Mouse (Mus musculus): Measurements from ENCODE around the gene Iqch.

The Iqch gene

DNA sequence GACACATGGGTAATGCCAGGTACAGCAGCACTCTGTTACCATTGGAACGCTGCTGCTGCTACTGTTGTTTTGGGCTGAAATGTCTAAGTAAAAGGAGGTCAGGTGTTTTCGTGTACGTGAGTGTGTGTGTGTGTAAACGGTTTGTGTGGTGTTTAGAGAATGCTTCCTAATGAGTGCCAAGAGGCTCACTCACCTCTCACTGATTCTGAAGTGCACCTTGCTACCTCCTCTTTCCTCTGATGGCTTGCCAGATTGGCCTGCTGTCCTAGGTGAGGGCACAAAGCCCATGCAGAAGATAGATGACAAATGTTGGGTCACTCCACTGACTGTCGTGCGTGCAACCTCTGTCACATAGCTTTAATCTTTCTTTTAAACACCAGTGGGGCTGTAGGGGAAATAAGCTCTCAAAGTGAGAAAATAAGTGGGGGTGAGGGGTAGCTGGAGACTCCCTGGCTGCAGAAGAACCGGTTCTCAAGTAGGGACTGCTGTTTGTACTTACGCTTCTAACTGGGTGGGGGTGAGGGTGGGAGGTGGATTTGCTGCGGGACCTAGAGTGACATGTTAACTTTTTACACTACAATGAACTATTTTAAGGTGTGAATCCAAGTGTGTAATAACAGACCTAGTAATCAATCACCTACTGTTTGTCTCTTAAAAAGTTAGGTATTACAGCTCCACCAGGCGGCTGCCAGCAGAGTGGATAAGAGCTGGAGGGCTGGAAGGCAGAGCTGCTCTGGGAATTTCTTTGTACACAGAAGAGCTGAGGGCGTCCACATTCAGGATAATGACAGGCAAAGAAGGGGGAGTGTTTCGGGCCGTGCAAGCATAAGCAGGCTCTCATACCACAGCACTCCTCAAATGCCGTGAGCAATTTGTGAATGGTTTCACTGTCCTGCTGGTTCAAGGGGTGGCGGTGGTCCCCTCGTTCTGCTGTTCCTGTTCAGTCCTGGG lies 10.5 kb upstream of the Iqch start:
- DNase-seq (ENCODE audit: low read depth in 1 of 2, low spot score in 2 of 2) = no peak

DNA sequence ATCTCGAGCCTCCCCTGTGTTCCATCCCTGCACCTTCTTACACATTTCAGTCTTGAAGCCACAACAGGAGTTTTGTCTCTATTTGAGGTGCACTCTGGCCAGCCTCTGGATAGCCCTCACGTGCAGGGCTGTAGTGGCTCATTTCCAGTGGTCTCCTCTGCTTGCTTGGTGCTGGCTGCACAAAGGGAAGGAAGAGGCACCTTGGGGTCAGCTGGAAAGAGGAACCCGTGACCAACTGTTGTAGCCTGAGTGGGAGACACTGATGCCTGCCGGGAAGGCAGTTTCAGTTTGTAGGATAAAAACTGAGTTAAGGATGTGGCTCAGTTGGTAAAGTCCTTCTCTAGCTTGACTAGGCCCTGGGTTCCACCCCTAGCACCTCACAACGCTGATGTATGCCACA lies 9.7 kb upstream of the Iqch start:
- DNase-seq (ENCODE audit: low read depth in 1 of 2, low spot score in 2 of 2) = no peak

DNA sequence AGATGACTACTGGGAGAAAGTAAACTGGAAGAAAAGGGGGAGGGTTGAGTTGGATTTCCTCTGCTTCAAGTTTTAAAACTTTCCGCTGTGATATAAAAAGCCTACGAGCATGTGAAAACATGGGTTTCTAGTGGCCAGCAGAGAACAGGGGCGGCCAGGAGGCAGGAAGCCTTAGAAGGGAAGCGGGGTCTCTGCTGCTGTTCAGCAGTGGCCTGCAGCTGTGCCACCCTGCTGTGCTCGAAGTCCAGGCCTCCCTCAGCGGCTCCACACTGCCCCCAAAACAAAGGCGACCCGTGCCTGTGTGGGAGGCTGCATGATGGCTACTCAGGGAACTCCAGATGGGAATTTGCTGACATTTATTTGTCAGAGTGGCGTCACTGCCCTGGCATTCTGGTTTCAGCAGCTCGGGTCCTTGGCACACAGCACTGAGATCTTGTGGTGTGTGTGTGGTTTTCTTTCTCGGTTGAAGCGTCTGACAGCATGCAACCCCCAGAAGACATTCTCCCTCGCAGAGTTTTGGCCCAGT lies 8.6 kb upstream of the Iqch start:
- DNase-seq (ENCODE audit: low read depth in 1 of 2, low spot score in 2 of 2) = no peak

DNA sequence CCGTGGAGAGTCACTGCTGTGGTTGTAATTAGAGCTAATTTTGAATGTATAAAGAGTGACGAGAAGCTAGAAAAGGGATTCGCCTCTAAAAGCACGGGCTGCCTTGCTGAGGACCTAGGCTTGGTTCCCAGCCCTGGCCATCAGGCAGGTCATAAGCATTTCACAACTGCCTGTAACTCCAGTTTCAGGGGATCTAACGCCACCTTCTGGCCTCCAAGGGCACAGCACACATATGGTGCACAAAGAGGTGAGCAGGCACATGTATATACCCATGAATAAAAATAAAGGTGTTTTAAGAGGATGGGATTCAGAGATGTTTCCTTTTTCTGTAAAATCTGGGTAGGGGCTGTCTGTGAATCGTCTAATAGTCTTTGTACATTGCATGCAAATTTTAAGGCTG lies 7.9 kb upstream of the Iqch start:
- DNase-seq (ENCODE audit: low read depth in 1 of 2, low spot score in 2 of 2) = no peak

DNA sequence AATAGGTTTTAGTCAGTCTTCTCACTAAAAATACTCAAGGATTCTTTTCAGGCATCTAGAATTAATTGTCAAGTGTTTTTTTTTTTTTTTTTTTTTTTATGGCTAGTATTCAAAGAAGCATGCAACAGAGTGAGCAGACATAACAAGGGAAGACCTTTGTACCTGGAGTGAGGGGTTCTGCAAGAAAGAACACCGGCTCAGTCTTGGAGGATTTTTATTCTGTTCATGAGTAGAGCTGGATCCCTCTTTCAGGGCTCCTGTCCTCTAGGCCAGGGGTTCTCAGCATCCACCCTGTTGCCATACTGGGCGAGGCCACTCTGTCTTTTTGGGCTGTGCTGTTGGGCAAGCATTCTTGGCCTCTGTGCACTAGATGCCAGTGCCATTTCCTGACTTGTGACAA lies 7.5 kb upstream of the Iqch start:
- DNase-seq (ENCODE audit: low read depth in 1 of 2, low spot score in 2 of 2) = no peak

DNA sequence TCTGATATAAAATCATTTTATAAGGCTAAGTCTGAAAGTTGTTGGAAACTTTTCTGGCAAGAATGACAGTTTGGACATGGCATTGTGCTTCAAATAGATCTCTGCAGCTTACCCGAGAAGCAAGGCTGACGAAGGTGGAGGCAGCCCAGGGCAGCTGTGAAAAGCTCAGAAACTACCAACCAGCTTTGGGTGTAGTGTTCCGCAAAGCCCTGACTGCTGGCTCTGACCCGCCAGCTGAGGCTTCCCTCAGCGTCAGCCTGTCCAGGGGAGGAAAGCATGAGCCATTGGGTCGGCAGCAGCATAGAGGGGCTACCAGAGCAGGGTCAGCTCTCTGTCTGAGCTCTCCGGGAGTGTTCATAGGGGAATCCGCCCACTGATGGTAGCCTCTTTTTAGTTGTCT lies 7.0 kb upstream of the Iqch start:
- DNase-seq (ENCODE audit: low read depth in 1 of 2, low spot score in 2 of 2) = no peak

DNA sequence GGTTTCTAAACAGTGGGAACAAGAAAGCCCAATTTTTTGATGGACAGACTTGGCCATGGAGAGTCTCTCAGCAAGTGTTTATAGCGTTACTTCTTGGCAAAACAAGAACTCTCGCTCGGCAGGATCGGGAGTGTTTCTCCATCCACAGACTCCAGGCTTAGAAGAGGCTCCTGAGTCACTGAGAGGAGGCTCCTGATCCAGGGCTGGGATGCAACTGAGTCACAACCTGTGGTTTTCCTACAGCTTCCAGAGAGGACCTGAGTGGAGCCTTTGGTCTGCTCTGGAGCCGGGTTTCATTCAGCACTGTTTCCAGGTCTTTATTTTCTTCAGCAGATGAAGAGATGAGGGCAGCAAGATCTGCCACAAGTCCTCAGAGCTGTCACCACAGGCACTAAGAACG lies 5.7 kb upstream of the Iqch start:
- no peak for DNase-seq (ENCODE audit: low read depth in 1 of 2, low spot score in 2 of 2)

DNA sequence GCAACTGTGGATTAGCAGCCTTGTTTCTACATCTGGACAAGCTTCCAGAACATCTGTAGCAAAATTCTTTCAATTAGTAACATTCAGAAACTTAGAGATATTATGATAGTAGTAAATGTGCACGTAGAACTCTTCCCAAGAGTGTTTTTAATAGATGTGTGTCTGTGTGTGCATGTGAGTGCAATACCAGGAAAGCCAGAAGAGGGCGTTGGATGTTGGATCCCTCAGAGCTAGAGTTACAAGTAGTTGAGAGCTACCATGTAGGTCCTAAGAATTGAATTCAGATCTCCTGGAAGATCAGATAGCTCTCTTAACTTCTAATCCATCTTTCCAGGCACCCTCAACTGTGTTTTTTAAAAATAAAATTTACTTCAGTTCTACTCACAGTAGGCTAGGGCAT lies 4.3 kb upstream of the Iqch start:
- no peak for DNase-seq (ENCODE audit: low read depth in 1 of 2, low spot score in 2 of 2)

DNA sequence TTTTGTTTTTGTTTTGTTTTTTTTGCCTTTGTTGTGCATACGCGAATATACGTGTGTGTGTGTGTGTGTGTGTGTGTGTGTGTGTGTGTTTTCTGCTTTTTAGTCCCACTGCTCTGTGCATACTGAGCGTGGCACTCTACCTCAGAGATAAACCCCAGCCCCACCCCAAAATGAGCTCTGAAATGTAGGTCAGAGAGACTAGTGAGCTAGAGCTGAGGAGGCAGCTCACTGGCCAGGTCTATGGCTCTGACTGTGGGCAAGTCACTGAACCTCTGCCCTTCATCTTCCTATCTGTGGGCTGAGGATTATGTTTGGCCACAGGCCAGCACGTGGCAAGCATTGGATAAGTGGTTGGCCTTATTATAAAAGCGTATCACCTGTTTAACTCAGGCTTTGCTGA lies 1.6 kb upstream of the Iqch start:
- no peak for DNase-seq (ENCODE audit: low read depth in 1 of 2, low spot score in 2 of 2)

DNA sequence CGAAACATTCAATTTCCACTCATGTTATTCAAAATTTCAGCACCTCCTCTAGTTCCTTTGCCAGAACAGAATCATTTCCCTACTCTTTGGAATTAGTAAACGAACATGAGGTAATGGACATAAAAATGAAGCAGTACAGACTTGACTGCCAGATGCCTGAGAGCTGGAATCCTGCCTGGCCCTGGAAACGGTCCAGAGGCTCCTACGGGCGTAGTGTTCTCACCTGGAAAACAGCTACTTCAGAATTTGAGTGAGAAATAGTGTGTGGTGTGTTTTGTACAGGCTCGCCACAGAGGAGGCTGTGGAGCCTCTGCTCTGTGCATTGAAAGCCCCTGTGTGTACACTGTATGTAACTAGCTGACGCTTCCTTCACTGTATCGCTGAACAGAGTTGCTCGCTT lies 5.6 kb downstream of the Iqch start:
- DNase-seq (ENCODE audit: low read depth in 1 of 2, low spot score in 2 of 2) = no peak

DNA sequence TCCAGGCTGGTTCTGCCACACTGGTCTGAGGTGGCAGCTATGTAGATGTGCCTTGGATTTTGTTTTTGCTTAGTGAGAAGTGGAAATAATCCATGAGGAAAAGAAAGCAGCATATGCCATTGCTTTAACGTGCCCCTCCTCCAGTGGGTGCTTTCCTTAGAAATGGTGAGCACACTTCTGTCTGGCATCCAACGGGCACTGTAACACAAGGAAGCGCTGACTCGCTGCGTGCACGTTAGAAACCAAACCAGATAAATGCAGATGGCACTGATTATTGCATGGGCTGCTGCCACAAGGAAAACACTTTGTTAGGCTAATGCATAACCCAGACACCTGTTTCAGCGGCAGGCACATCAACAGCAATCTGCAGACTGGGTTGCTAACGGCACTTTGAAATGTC lies 6.6 kb downstream of the Iqch start:
- DNase-seq (ENCODE audit: low read depth in 1 of 2, low spot score in 2 of 2) = no peak

DNA sequence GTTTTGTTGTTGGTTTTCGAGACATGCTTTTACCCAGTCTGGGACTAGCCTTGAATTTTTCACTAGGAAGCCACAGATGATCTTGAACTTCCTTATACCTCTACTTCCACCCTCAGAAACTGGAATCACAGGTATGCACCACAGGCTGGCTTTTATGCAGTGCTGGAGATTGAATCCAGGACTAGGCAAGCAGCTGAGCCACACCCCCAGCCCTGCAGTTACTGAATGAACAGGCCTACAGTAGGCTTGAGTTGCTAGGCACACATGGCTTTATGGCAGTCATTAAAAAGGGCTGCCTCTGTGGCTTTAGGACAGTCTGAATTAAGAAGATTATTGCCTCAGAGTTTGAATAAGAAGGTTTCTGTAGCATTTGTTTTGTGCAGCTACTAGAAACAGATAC lies 7.3 kb downstream of the Iqch start:
- DNase-seq (ENCODE audit: low read depth in 1 of 2, low spot score in 2 of 2) = no peak

DNA sequence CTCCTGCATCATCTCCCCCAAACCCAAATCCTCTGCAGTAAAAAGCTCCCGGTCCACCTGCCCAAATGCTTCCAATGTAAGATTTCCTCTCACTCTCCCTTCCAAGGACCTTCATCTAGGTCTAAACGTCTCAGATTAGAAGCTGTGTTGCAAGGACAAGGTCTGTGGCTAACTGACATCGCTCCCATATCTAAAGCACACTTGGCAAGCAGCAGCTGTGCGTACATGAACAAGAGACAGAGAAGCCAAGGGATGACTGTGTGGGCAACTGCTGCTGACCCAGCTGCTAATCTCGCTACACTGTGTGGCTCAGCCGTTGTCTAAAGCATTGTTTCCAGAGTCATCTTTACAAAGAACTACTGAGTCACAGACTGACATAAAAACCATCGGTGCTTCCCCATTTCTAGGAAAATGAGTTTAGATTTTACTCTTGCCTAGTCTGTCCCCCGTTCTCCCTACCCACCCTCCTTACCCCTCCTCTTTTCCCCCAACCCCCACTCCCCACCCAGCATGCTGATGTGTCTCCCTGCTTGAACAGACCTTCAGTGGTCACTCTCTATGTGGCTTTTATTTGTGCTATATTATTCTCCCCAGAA lies 10.5 kb downstream of the Iqch start:
- no peak for DNase-seq (ENCODE audit: low read depth in 1 of 2, low spot score in 2 of 2)

DNA sequence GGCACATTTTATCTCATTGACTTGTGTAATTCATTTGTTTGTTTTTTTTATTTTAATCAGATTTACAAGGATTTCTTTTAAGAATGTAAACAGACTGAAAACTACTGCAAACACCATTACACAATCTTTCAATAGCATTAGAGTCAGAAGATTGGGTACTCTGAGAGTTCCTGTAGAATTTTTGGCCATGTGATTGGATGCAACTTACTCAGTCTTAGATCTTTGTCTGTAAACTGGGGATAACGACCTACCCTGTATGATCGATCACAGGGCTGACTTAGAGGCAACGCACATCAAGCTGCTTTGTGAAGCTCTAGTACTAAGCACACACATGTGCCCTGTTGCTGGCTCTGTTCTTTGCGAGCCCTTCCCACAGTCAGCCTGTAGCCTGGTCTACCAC lies 11.7 kb downstream of the Iqch start:
- DNase-seq (ENCODE audit: low read depth in 1 of 2, low spot score in 2 of 2) = no peak

DNA sequence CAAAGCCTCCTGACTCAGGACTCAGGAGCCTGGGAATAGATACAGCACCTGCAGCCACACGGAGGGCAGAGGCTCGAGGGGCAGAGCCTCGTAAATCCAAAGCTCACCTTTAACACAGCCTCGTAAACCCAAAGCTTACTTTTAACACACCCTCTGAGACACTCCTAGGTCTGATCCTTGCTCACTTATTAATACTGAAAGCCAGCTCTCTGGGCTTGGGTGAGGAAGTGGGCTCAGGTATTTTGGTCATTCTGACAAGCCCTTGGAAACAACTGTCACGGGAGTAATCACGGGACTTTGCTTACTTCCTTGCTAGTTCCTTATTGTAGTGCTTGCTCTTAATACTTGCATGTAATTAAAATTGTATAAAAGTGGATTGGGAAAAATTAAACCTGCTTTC lies 13.1 kb downstream of the Iqch start:
- DNase-seq (ENCODE audit: low read depth in 1 of 2, low spot score in 2 of 2) = no peak

DNA sequence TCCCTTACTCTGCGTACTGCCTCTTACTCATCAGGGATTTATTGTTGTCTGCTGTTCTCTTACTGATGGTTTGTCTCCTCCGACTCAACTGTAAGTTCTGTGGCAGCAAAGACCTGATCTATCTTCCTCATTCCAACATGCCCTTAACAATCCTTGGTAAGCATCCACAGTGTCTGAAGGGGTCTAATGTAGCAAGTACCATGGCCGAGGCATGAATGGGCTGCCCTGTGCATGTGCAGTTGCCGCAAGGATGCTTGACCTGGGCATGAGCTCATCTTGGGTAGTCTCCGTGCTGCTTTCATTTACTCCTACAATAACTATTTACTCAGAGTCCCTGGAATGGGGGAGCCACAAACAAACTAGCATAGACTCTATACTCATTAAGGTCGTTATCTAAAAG lies 17.0 kb downstream of the Iqch start:
- no peak for DNase-seq (ENCODE audit: low read depth in 1 of 2, low spot score in 2 of 2)

DNA sequence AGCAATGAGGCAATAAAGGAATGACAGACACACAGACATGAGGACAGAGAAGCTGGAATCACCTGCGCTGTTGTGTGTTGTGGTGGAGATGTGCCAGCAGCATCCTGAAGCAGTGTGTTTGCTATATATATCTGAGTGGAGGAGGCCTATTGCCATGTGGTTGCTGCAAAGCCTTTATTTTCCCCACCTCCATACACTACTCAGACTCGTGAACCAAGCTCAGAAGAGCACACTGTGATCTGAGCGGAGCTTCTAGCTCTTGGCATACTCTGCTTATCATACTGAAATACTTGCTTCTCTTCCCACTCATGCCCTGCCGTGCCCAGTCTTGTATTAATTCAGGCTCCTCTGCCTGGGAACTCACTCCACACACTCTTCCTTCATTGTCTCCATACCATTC lies 20.5 kb downstream of the Iqch start:
- no peak for DNase-seq (ENCODE audit: low read depth in 1 of 2, low spot score in 2 of 2)

DNA sequence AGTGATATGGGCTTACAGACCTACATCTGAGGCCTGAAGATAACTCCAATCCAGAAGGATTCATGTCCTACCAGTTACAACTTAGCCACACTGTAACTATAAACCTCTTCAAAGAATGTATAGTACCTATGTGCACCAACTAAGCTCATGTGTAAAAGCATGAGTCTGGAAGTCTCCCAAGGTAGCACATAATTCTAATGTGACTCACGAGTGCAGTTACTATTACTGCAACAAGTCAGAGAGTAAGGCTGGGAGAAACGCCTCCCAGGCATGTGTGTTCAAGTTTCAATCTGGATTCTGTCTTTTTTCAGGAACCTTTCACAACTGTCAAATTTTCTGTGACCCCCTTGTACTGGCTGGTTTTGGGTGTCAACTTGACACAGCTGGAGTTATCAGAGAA lies 22.2 kb downstream of the Iqch start:
- DNase-seq (ENCODE audit: low read depth in 1 of 2, low spot score in 2 of 2) = no peak

DNA sequence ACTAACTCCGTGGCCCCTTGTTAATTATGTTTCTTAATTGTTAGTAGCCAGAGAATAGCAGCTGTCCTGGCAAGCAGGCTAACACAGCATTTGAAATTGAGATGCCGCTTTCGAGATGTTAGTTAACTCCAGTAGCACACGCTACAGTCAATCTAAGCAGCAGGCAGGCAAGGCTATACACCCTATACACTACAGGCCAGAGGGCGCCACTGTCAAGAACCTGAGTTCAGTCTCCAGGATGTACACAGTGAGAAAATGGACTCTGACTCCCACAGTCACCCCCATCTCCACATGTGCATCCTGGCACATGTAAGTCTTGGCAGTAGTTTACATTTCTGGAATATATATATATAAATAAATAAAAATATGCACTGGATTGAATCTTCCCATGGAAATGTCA lies 22.6 kb downstream of the Iqch start:
- DNase-seq (ENCODE audit: low read depth in 1 of 2, low spot score in 2 of 2) = no peak

DNA sequence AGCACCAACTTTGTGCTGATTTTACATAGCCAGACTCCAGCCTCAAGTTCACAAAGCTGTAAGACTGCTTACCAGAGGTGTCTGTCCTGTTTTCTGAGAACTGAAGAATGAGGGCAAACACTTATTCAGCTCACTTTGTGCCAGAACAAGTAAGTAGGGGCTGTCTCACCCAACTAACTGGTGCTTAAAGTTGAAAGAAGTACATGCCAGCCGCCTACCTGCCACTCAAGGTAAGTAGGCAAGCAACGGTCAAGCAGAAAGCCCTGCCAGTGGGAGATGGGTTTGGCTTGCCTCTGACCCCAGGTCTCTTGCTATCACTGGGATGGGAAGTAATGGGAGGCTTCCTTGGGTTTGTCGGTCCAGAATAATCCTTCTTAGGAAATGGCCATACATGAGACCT lies 24.8 kb downstream of the Iqch start:
- no peak for DNase-seq (ENCODE audit: low read depth in 1 of 2, low spot score in 2 of 2)

DNA sequence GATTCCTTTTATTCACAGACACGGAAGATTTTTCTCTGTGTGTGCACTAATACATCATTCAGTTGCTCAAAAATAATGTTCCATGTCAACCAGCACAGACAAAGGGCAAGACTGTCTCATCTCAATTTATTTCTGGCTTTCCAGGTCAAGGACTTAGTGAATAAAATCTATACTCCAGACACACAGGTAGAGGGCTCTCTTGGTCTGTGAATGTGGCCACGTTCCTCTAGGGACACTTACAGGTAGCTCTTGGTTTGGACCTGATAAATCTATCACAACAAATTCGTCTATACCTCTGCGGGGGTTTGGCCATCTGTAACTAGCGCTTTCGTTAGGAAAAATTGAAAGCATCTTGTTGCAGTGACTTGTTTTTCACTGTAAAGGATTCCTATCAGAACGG lies 29.4 kb downstream of the Iqch start:
- no peak for DNase-seq (ENCODE audit: low read depth in 1 of 2, low spot score in 2 of 2)

DNA sequence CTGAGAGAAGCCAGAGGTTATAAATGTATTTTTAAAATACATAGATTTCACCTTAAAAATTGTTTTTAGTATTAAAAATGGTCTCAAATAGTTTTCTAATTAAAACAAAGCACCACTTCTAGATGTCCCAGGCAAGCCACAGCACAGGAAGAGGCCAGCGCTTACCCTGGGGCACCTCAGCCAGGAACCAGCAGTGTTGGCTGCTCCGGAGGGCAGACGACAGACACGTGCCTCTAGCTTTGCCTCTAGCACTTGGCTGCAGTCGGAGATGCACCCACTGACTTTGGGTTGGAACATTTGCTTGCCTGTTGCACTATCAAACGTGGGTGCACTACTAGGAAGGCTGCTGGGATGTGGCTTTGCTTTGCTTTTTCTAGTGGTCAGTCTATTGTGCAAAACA lies 30.4 kb downstream of the Iqch start:
- DNase-seq (ENCODE audit: low read depth in 1 of 2, low spot score in 2 of 2) = no peak

DNA sequence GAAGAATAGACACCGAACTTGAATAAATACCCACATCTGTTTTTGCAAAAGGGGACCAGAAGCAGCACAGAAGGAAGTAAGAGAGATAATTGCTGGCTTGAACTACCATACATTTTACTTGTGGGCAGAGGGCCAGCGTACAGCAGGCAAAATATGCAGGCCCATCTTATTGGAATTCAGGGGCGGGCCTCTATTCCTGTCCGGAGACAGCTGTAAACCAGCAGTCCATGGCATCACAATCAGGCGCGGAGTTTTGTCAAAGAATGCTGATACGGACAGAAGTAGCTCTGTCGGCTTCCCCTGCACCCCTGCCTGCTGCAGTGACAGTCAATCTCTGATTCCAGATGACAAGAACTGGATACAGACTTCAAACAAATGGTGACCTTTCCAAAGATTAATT lies 33.5 kb downstream of the Iqch start:
- no peak for DNase-seq (ENCODE audit: low read depth in 1 of 2, low spot score in 2 of 2)

All from monocyte, adult 2 months (primary cell).